ENCODE assay signal across 12 mouse cellular contexts in genomic region chr4:63049596-63050318, GRCm38 (mm10).
DNase-seq lines count a peak whose midpoint lies in the region; ATAC-seq and TF ChIP-seq lines count a peak whose summit lies in the region.
"Had no signal": no experiment of that assay in that cellular context is flagged by ENCODE, and none has a peak within 500 bp of the region (broad histone marks: within the 10 kb centered on the region; RNA-seq: fewer than 3 reads in every experiment).

No protein-coding gene starts in this region.

- H3K27me3 ChIP-seq in hindbrain, embryonic 12.5 days: no peaks in the 10 kb centered on the region
- no peaks in the 10 kb centered on the region for H3K27me3 ChIP-seq in hindbrain, embryonic 11.5 days (ENCODE audit: control insufficient read depth, insufficient read depth, low read length)
- no peaks in the 10 kb centered on the region for H3K27me3 ChIP-seq in hindbrain, embryonic 15.5 days
- no peaks in the 10 kb centered on the region for H3K27me3 ChIP-seq in stomach, embryonic 15.5 days (replicated peaks)
- H3K27me3 ChIP-seq in cerebellum, adult 2 months (ENCODE audit: control insufficient read depth, insufficient read depth, low read length): no peaks in the 10 kb centered on the region
- H3K27me3 ChIP-seq: forebrain, embryonic 12.5 days had no signal

- no peak overlapping the region for H3K9ac ChIP-seq in hindbrain, embryonic 12.5 days
- no peak overlapping the region for H3K9ac ChIP-seq in hindbrain, embryonic 11.5 days (ENCODE audit: low read depth, low read length)
- no peak overlapping the region for H3K9ac ChIP-seq in hindbrain, embryonic 15.5 days
- no peak overlapping the region for H3K9ac ChIP-seq in stomach, embryonic 15.5 days
- H3K9ac ChIP-seq: forebrain, embryonic 12.5 days; liver, embryonic 14.5 days had no signal

- H3K27ac ChIP-seq in hindbrain, embryonic 12.5 days: peak overlapping the region; percentile 40; the same call in 1 of the 2 replicates
- no peak overlapping the region for H3K27ac ChIP-seq in hindbrain, embryonic 11.5 days (ENCODE audit: low read depth, low read length)
- 0 out of 2 replicates have a peak overlapping the region, but pooled peaks have one; percentile 21 for H3K27ac ChIP-seq in hindbrain, embryonic 15.5 days (replicated peaks)
- 0 out of 2 replicates have a peak overlapping the region, but pooled peaks have one; percentile 61 for H3K27ac ChIP-seq in stomach, embryonic 15.5 days
- H3K27ac ChIP-seq in cerebellum, adult 2 months (ENCODE audit: insufficient read depth, low read length): no peak overlapping the region
- H3K27ac ChIP-seq: forebrain, embryonic 12.5 days; liver, embryonic 14.5 days had no signal

- TF ChIP-seq CTCF in cerebellum, adult 2 months (IDR thresholded peaks at IDR 0.05; ENCODE audit: borderline replicate concordance, insufficient read depth, low read depth, low read length): no peak

- peaks cover 22% of the 10 kb centered on the region for H3K4me1 ChIP-seq in hindbrain, embryonic 12.5 days
- no peaks in the 10 kb centered on the region for H3K4me1 ChIP-seq in hindbrain, embryonic 11.5 days (replicated peaks; ENCODE audit: control insufficient read depth, insufficient read depth, low read length)
- peaks cover 11% of the 10 kb centered on the region; the same call in 1 of the 2 replicates for H3K4me1 ChIP-seq in hindbrain, embryonic 15.5 days (replicated peaks)
- peaks cover 16% of the 10 kb centered on the region for H3K4me1 ChIP-seq in stomach, embryonic 15.5 days
- no peaks in the 10 kb centered on the region for H3K4me1 ChIP-seq in cerebellum, adult 2 months (ENCODE audit: control insufficient read depth, insufficient read depth, low read length)

- H3K36me3 ChIP-seq in hindbrain, embryonic 12.5 days: no peaks in the 10 kb centered on the region
- no peaks in the 10 kb centered on the region for H3K36me3 ChIP-seq in hindbrain, embryonic 11.5 days (ENCODE audit: control insufficient read depth, insufficient read depth, low read length)
- H3K36me3 ChIP-seq in hindbrain, embryonic 15.5 days: no peaks in the 10 kb centered on the region
- H3K36me3 ChIP-seq in stomach, embryonic 15.5 days: no peaks in the 10 kb centered on the region

- no peaks in the 10 kb centered on the region for H3K9me3 ChIP-seq in hindbrain, embryonic 12.5 days (replicated peaks)
- no peaks in the 10 kb centered on the region for H3K9me3 ChIP-seq in hindbrain, embryonic 11.5 days (ENCODE audit: control insufficient read depth, low read length)
- H3K9me3 ChIP-seq in hindbrain, embryonic 15.5 days: no peaks in the 10 kb centered on the region
- H3K9me3 ChIP-seq in stomach, embryonic 15.5 days: no peaks in the 10 kb centered on the region
- H3K9me3 ChIP-seq: forebrain, embryonic 12.5 days had no signal

- H3K4me2 ChIP-seq in hindbrain, embryonic 12.5 days (replicated peaks): no peak overlapping the region
- H3K4me2 ChIP-seq in hindbrain, embryonic 11.5 days (replicated peaks; ENCODE audit: low read depth, low read length): no peak overlapping the region
- H3K4me2 ChIP-seq in hindbrain, embryonic 15.5 days: no peak overlapping the region
- H3K4me2 ChIP-seq in stomach, embryonic 15.5 days: no peak overlapping the region
- H3K4me2 ChIP-seq: forebrain, embryonic 12.5 days had no signal

- no peak overlapping the region for H3K4me3 ChIP-seq in hindbrain, embryonic 12.5 days
- no peak overlapping the region for H3K4me3 ChIP-seq in hindbrain, embryonic 11.5 days (ENCODE audit: low read depth, low read length)
- no peak overlapping the region for H3K4me3 ChIP-seq in hindbrain, embryonic 15.5 days
- no peak overlapping the region for H3K4me3 ChIP-seq in stomach, embryonic 15.5 days (replicated peaks)
- H3K4me3 ChIP-seq in cerebellum, adult 2 months (replicated peaks; ENCODE audit: insufficient read depth, low read depth, low read length): no peak overlapping the region
- H3K4me3 ChIP-seq: forebrain, embryonic 12.5 days had no signal

- no peak for DNase-seq in hindbrain, embryonic 11.5 days (ENCODE audit: low spot score)
- DNase-seq in right cerebral cortex, postnatal 10 days (ENCODE audit: low spot score in 2 of 2): peak; percentile 11 to 12
- DNase-seq in right cerebral cortex, postnatal 14 days: no peak
- no peak for DNase-seq in adrenal gland, postnatal 14 days
- DNase-seq in cerebellum, adult 2 months: no peak
- DNase-seq: adrenal gland, postnatal 25 days; cerebellum, postnatal 10 days had no signal

- TF ChIP-seq POLR2A in cerebellum, adult 2 months (IDR thresholded peaks at IDR 0.05; ENCODE audit: borderline replicate concordance, insufficient read depth, low read length): no peak

- no peak for ATAC-seq in hindbrain, embryonic 12.5 days (ENCODE audit: low FRiP score)
- no peak for ATAC-seq in hindbrain, embryonic 11.5 days (ENCODE audit: low FRiP score)
- no peak for ATAC-seq in hindbrain, embryonic 15.5 days (ENCODE audit: low FRiP score, low read depth)
- ATAC-seq in stomach, embryonic 15.5 days (ENCODE audit: insufficient read depth, low FRiP score, low read depth): no peak

Comparison
In these comparisons a context has a peak if more than half of its experiments do, and no peak if none do; other contexts are left out.
1. H3K27ac ChIP-seq: peak in hindbrain, embryonic 12.5 days (single experiment), hindbrain, embryonic 15.5 days (single experiment) and stomach, embryonic 15.5 days (single experiment); none in hindbrain, embryonic 11.5 days (single experiment) and cerebellum, adult 2 months (single experiment).
2. DNase-seq: peak in right cerebral cortex, postnatal 10 days (2 of 2); none in hindbrain, embryonic 11.5 days (single experiment), right cerebral cortex, postnatal 14 days (single experiment), adrenal gland, postnatal 14 days (single experiment) and cerebellum, adult 2 months (0 of 2).